Mouse (Mus musculus) liver, embryonic 16.5 days (tissue): ENCODE results near the gene 3110009E18Rik. TPM values are rescaled to one million over a fixed set of nuclear protein-coding genes. Genes with fewer than 3 reads are reported as not detected.
A peak's percentile ranks its signal among the peaks of the same experiment; 100 is the strongest.

ENCODE experiments used
- ATAC-seq: fragments of 200-750 bp; cut with Nextera tagmentation; 2 replicates; pipeline ENCODE4 v1.8.0; 2017; ENCODE audit warnings: low read depth, mild to moderate bottlenecking, moderate number of reproducible peaks, moderate library complexity
- H3K27ac ChIP-seq: fragments of 300-500 bp; sonication (generic); 2 replicates; pipeline ENCODE4 v1.5.1; 2014; ENCODE audit warnings: mild to moderate bottlenecking, low read length
- H3K27me3 ChIP-seq: fragments of 300-500 bp; sonication (generic); 2 replicates; pipeline ENCODE4 v1.6.1; 2014; ENCODE audit warnings: low read depth, low read length, mixed read lengths; ENCODE audit not compliant: control insufficient read depth, insufficient read depth
- H3K36me3 ChIP-seq: fragments of 300-500 bp; sonication (generic); 2 replicates; pipeline ENCODE4 v1.6.1; 2014; ENCODE audit warnings: mild to moderate bottlenecking; ENCODE audit not compliant: control insufficient read depth, insufficient read depth
- H3K4me1 ChIP-seq: fragments of 300-500 bp; sonication (generic); 2 replicates; pipeline ENCODE4 v1.6.1; 2014; ENCODE audit warnings: low read depth, low read length, mixed read lengths; ENCODE audit not compliant: control insufficient read depth
- H3K4me2 ChIP-seq: fragments of 300-500 bp; sonication (generic); 2 replicates; pipeline ENCODE4 v1.6.1; 2014; ENCODE audit warnings: low read depth, low read length, mixed read lengths
- H3K4me3 ChIP-seq: fragments of 300-500 bp; sonication (generic); 2 replicates; pipeline ENCODE4 v1.5.1; 2014; ENCODE audit warnings: low read depth, mild to moderate bottlenecking, low read length
- H3K9ac ChIP-seq: fragments of 300-500 bp; sonication (generic); 2 replicates; pipeline ENCODE4 v1.6.1; 2014; ENCODE audit warnings: low read depth, low read length
- H3K9me3 ChIP-seq: fragments of 300-500 bp; sonication (generic); replicated peaks from 2 replicates; pipeline ENCODE4 v1.6.1; 2016; ENCODE audit warnings: low read length; ENCODE audit not compliant: control insufficient read depth
- WGBS: fragments of 180-500 bp; shearing (Covaris S2); extraction: QIAGEN DNeasy Blood & Tissue Kit; methylation state at CpG from one replicate; pipeline ENCODE4 v1.1.7; 2014; ENCODE audit not compliant: insufficient replicate concordance; 5-methylcytosine and 5-hydroxymethylcytosine counted together
- polyA plus RNA-seq: library from polyadenylated mRNA; unstranded; fragments of >200 nt; fragmentation: Nextera tagmentation; extraction: Ambion mirVana; gene quantifications from 2 replicates; pipeline ENCODE4 v1.2.1, GENCODE M21; 2015

Gene 3110009E18Rik
- 4.8 and 6.5 TPM in 2 replicates for polyA plus RNA-seq

- Histone ChIP-seq H3K4me3 (peak within 1 kb of the TSS; percentile 68), H3K27me3 (no peaks in the 10 kb centered on the region), H3K4me1 (peaks cover 20% of the 10 kb centered on the region), H3K4me2 (peak within 1 kb of the TSS; percentile 96), H3K9ac (peak within 1 kb of the TSS; percentile 78), H3K36me3 (no peaks in the 10 kb centered on the region), H3K27ac (peak within 1 kb of the TSS; percentile 91), H3K9me3 (no peaks in the 10 kb centered on the region)
- WGBS = 1% methylated on average over 52 of the region's 52 CpGs
- peak; percentile 87 for ATAC-seq
Measured at GRCm38 (mm10) chr1:120120969-120121811, at the start of gene 3110009E18Rik, which contains the start of gene Dbi. Gene 3110009E18Rik, plus strand, starts transcription at chr1:120121187. Gene Dbi, minus strand, starts transcription at chr1:120121078.

GRCm38 (mm10) chr1:120072900-120073299, 48.1 kb upstream of the 3110009E18Rik start:
- peak overlapping the region; percentile 55 for H3K9ac ChIP-seq
- H3K36me3 ChIP-seq = no peaks in the 10 kb centered on the region
- H3K4me2 ChIP-seq = peak overlapping the region; percentile 48
- peak overlapping the region; percentile 54 for H3K4me3 ChIP-seq
- peak; percentile 58 for ATAC-seq
- 5% methylated on average over 16 of the region's 16 CpGs for WGBS
- peaks cover 7% of the 10 kb centered on the region; the same call in 1 of the 2 replicates for H3K4me1 ChIP-seq
- no peaks in the 10 kb centered on the region for H3K9me3 ChIP-seq
- peak overlapping the region; percentile 74 for H3K27ac ChIP-seq
- peaks cover 4% of the 10 kb centered on the region; the same call in 1 of the 2 replicates for H3K27me3 ChIP-seq

GRCm38 (mm10) chr1:120073519-120074306, 47.3 kb upstream of the 3110009E18Rik start, which contains the start of gene Tmem37:
Gene Tmem37, minus strand, starts transcription at chr1:120074074.
- peak within 1 kb of the TSS; percentile 54 for H3K4me3 ChIP-seq
- H3K4me1 ChIP-seq = peaks cover 7% of the 10 kb centered on the region; the same call in 1 of the 2 replicates
- peaks cover 4% of the 10 kb centered on the region; the same call in 1 of the 2 replicates for H3K27me3 ChIP-seq
- no peaks in the 10 kb centered on the region for H3K9me3 ChIP-seq
- H3K27ac ChIP-seq = peak within 1 kb of the TSS; percentile 74
- peak; percentile 80 for ATAC-seq
- 3% methylated on average over 40 of the region's 40 CpGs for WGBS
- no peaks in the 10 kb centered on the region for H3K36me3 ChIP-seq
- peak within 1 kb of the TSS; percentile 48 for H3K4me2 ChIP-seq
- peak within 1 kb of the TSS; percentile 55 for H3K9ac ChIP-seq

- Histone ChIP-seq H3K27me3 (peaks cover 4% of the 10 kb centered on the region; the same call in 1 of the 2 replicates), H3K9ac (no peak overlapping the region; the same call in 1 of the 2 replicates), H3K4me3 (peak overlapping the region; percentile 54; the same call in 1 of the 2 replicates), H3K27ac (peak overlapping the region; percentile 42), H3K4me1 (peaks cover 5% of the 10 kb centered on the region; the same call in 1 of the 2 replicates), H3K36me3 (no peaks in the 10 kb centered on the region), H3K9me3 (no peaks in the 10 kb centered on the region), H3K4me2 (peak overlapping the region; percentile 48)
- WGBS = 16% methylated on average over 4 of the region's 4 CpGs
- ATAC-seq = no peak
Measured at GRCm38 (mm10) chr1:120074307-120074702, 46.7 kb upstream of the 3110009E18Rik start.

GRCm38 (mm10) chr1:120074931-120075330, 46.1 kb upstream of the 3110009E18Rik start:
- Histone ChIP-seq H3K4me3 (no peak overlapping the region), H3K27me3 (peaks cover 4% of the 10 kb centered on the region; the same call in 1 of the 2 replicates), H3K27ac (no peak overlapping the region; the same call in 1 of the 2 replicates), H3K9me3 (no peaks in the 10 kb centered on the region), H3K4me1 (peaks cover 5% of the 10 kb centered on the region; the same call in 1 of the 2 replicates), H3K4me2 (no peak overlapping the region), H3K9ac (no peak overlapping the region), H3K36me3 (no peaks in the 10 kb centered on the region)
- WGBS = 47% methylated on average over 4 of the region's 4 CpGs
- ATAC-seq = no peak

GRCm38 (mm10) chr1:120075507-120075906, 45.5 kb upstream of the 3110009E18Rik start:
- no peak overlapping the region for H3K9ac ChIP-seq
- no peak for ATAC-seq
- H3K4me3 ChIP-seq = no peak overlapping the region
- 23% methylated on average over 5 of the region's 5 CpGs for WGBS
- no peaks in the 10 kb centered on the region for H3K9me3 ChIP-seq
- no peaks in the 10 kb centered on the region for H3K36me3 ChIP-seq
- H3K4me1 ChIP-seq = peaks cover 5% of the 10 kb centered on the region; the same call in 1 of the 2 replicates
- no peak overlapping the region for H3K4me2 ChIP-seq
- peaks cover 4% of the 10 kb centered on the region; the same call in 1 of the 2 replicates for H3K27me3 ChIP-seq
- H3K27ac ChIP-seq = no peak overlapping the region

GRCm38 (mm10) chr1:120077746-120078410, 43.1 kb upstream of the 3110009E18Rik start:
- no peak for ATAC-seq
- Histone ChIP-seq H3K4me1 (peaks cover 5% of the 10 kb centered on the region; the same call in 1 of the 2 replicates), H3K36me3 (no peaks in the 10 kb centered on the region), H3K27ac (no peak overlapping the region), H3K4me3 (no peak overlapping the region), H3K27me3 (peaks cover 4% of the 10 kb centered on the region; the same call in 1 of the 2 replicates), H3K9me3 (no peaks in the 10 kb centered on the region), H3K4me2 (no peak overlapping the region), H3K9ac (no peak overlapping the region)
- WGBS = 31% methylated on average over 9 of the region's 9 CpGs

GRCm38 (mm10) chr1:120080632-120081031, 40.4 kb upstream of the 3110009E18Rik start:
- Histone ChIP-seq H3K9me3 (no peaks in the 10 kb centered on the region), H3K27ac (no peak overlapping the region), H3K4me1 (no peaks in the 10 kb centered on the region; the same call in 1 of the 2 replicates), H3K4me2 (no peak overlapping the region), H3K9ac (no peak overlapping the region), H3K27me3 (no peaks in the 10 kb centered on the region), H3K4me3 (no peak overlapping the region), H3K36me3 (no peaks in the 10 kb centered on the region)
- 73% methylated on average over 1 of the region's 1 CpGs for WGBS
- no peak for ATAC-seq
